Mouse (Mus musculus) spleen, postnatal 14 days (tissue): Measurements from ENCODE around the gene Slc24a4.

ENCODE experiments used
- DNase-seq, 2 experiments: peaks; one replicate each; pipeline ENCODE4 v3.0.0; 2021 to 2022; ENCODE audit warnings: low spot score in 2 of 2

Slc24a4 gene

DNA sequence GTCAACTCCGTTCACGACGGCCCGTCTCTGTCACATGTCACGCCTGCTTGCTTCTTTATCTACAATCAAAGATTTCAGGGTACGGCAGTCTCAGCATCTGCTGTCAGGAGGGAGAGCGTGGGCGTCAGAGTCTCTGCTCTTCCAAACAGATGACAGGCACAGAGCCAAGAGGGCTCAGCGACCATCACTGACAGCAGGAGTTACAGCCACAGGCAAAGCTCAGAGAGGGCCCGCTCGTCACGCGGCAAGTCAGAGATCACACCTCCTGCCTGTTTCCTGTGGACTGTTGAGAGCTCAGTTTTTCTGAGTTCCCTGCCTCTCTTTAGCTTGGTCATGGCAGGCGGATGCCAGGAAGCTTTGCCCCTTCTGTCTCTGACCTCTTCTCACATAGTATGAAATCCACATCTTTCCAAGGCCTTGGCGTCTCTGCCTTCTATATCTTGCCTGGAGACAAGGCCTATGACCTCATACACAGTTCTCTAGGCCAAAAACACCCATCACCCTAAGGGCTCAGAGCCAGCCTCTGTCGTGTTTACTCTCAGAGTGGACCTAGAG, 180.0 kb downstream of the Slc24a4 start:
- DNase-seq = no peak

DNA sequence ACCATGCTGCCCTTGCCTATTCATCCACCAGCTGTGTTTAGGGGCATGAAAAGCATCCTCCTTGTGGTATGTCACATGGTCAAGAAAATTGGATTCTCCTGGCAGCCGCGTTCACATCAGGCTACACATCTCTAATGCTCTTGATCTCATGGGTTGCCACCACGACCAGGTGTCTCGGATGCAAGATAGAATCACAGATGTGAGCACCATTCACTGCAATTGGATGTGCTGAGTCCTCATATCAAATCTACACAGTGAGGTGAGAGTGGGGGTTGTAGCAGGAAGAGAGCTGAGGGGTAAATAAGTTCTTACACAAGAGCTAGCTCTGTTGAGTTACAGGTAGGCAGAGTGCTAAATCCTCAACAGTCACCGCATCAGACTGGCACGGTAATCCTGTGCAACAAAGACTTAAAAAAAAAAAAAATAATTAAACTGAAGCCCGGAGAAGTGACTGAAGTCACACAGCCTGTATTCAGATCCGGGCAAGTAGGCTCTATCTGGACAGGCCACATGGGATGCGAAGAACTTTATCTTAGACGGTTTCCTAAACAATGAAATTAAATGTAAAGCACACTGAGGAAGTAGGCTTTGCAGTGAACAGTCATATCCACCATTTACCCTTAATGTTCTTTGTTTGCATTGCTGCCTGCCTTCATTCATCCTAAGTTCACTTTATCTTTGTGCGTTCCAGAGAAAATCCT, 180.7 kb downstream of the Slc24a4 start:
- DNase-seq = no peak

DNA sequence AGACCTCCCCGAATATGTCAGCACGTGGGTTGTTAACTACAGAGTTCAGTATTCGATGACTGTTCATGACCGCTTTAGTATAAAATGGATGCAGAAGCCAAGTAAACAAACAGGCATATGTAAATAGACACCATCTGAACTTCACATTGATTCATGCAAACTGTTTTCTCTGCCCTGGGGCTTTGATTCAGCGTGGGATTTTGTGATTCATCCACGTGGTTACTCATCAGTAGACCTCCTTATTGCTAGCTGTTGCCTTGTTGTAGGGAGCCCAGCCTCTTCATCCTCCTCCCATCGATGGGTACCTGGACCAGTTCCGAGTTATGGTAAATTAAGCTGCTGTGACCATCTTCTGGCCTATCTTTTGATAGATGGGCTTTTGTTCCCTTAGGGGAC, 181.3 kb downstream of the Slc24a4 start:
- no peak for DNase-seq

DNA sequence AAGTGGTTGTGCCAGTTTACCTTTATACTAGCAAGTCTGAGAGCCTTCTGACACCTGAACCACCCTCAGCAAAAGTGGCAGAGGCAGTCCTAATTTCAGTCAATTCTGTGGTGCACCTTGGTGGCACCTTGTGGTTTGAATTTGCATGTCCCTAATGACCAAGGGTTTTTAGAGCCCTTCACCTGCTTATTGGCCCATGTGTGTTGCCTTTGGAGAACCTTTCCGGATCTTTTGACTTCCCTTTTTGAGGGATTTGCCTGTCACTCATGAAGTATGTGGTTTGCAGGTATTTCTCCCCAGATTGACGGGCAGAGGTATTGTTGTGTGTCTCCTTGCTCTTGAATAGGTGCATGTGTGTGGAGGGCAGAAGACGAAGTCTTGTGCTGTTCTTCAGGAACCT, 181.7 kb downstream of the Slc24a4 start:
- no peak for DNase-seq

DNA sequence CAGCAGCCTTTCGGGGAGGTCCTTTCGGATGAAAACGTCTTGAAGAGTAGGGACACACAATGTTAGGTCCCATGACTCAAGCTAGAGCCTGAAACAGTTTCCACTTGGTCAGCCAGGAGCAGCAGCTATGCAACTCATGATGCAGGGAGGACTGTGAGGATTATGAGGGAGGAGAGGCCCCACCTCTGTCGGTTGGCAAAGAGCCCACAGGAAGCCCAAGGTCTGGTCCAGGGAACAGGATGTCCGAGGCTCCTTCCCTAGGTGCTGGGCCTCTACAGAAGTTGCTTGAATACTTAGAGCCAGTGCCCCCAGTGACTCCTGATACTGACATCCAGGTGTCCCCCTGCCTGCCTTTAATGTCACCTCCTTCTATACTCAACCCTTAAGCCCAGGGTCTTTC, 182.9 kb downstream of the Slc24a4 start:
- DNase-seq = no peak
